Mouse (Mus musculus): ENCODE measurements around the gene Prkag2. TPM values are rescaled to one million over a fixed set of nuclear protein-coding genes. Genes with fewer than 3 reads are reported as not detected.

The Prkag2 gene
- polyA plus RNA-seq, 1 experiment from 2014 or later: 41.2 TPM

GRCm38 (mm10) chr5:24979312-24979967 lies 121.0 kb downstream of the Prkag2 start:
- Histone ChIP-seq H3K4me3 (ENCODE audit: low read depth, low read length) (no peak overlapping the region), H3K4me2 (ENCODE audit: low read depth, low read length) (no peak overlapping the region), H3K27me3 (ENCODE audit: control insufficient read depth, insufficient read depth, low read length) (no peaks in the 10 kb centered on the region), H3K4me1 (ENCODE audit: control insufficient read depth, insufficient read depth, low read length) (no peaks in the 10 kb centered on the region), H3K9ac (replicated peaks; ENCODE audit: low read length) (no peak overlapping the region), H3K36me3 (replicated peaks; ENCODE audit: control insufficient read depth, insufficient read depth, low read depth, low read length) (no peaks in the 10 kb centered on the region), H3K9me3 (replicated peaks; ENCODE audit: control insufficient read depth, low read length) (no peaks in the 10 kb centered on the region), H3K27ac (replicated peaks; ENCODE audit: low read depth, low read length) (no peak overlapping the region)
- 31% methylated on average over 4 of the region's 4 CpGs for WGBS
- no peak for DNase-seq (ENCODE audit: low spot score)
- no peak for ATAC-seq (replicated peaks; ENCODE audit: insufficient number of reproducible peaks, low FRiP score, low TSS enrichment, low read depth)

- Histone ChIP-seq H3K9ac (replicated peaks; ENCODE audit: low read length) (no peak overlapping the region), H3K4me3 (ENCODE audit: low read depth, low read length) (no peak overlapping the region), H3K4me1 (ENCODE audit: control insufficient read depth, insufficient read depth, low read length) (no peaks in the 10 kb centered on the region), H3K27ac (replicated peaks; ENCODE audit: low read depth, low read length) (no peak overlapping the region), H3K4me2 (ENCODE audit: low read depth, low read length) (no peak overlapping the region), H3K27me3 (ENCODE audit: control insufficient read depth, insufficient read depth, low read length) (no peaks in the 10 kb centered on the region), H3K9me3 (replicated peaks; ENCODE audit: control insufficient read depth, low read length) (no peaks in the 10 kb centered on the region), H3K36me3 (replicated peaks; ENCODE audit: control insufficient read depth, insufficient read depth, low read depth, low read length) (no peaks in the 10 kb centered on the region)
- WGBS: 67% methylated on average over 3 of the region's 3 CpGs
- ATAC-seq (replicated peaks; ENCODE audit: insufficient number of reproducible peaks, low FRiP score, low TSS enrichment, low read depth) (no peak), DNase-seq (ENCODE audit: low spot score) (no peak)
Measured at GRCm38 (mm10) chr5:24976907-24977306, 123.5 kb downstream of the Prkag2 start.

- Histone ChIP-seq H3K4me2 (ENCODE audit: low read depth, low read length) (no peak overlapping the region), H3K9me3 (replicated peaks; ENCODE audit: control insufficient read depth, low read length) (no peaks in the 10 kb centered on the region), H3K36me3 (replicated peaks; ENCODE audit: control insufficient read depth, insufficient read depth, low read depth, low read length) (no peaks in the 10 kb centered on the region), H3K9ac (replicated peaks; ENCODE audit: low read length) (no peak overlapping the region), H3K4me3 (ENCODE audit: low read depth, low read length) (no peak overlapping the region), H3K4me1 (ENCODE audit: control insufficient read depth, insufficient read depth, low read length) (no peaks in the 10 kb centered on the region), H3K27me3 (ENCODE audit: control insufficient read depth, insufficient read depth, low read length) (no peaks in the 10 kb centered on the region), H3K27ac (replicated peaks; ENCODE audit: low read depth, low read length) (no peak overlapping the region)
- 62% methylated on average over 12 of the region's 12 CpGs for WGBS
- no peak for ATAC-seq (replicated peaks; ENCODE audit: insufficient number of reproducible peaks, low FRiP score, low TSS enrichment, low read depth)
- no peak for DNase-seq (ENCODE audit: low spot score)
Measured at GRCm38 (mm10) chr5:24976236-24976635, 124.2 kb downstream of the Prkag2 start.

DNA sequence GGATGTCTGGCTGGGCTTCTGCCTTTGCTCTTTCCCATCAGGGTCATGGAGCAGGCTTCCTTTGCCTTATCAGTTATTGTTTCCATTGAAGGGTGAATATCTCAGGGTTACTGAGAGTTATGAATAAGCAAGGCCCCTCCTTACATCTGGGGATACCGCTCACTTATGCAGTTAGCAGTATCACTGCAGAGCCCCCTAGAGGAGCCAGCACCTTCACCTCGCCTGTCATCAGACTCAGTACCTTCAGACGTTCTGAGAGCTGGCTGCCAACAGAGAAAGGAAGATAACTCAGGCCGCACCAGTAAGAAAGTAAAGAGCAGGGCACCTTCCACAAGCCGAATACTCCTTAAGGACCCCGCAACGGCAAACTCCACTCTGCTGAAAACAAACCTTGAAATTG lies 125.3 kb downstream of the Prkag2 start:
- H3K27ac ChIP-seq (replicated peaks; ENCODE audit: low read depth, low read length): no peak overlapping the region
- no peak overlapping the region for H3K4me2 ChIP-seq (ENCODE audit: low read depth, low read length)
- H3K4me1 ChIP-seq (ENCODE audit: control insufficient read depth, insufficient read depth, low read length): no peaks in the 10 kb centered on the region
- H3K9me3 ChIP-seq (replicated peaks; ENCODE audit: control insufficient read depth, low read length): no peaks in the 10 kb centered on the region
- 73% methylated on average over 7 of the region's 7 CpGs for WGBS
- H3K9ac ChIP-seq (replicated peaks; ENCODE audit: low read length): no peak overlapping the region
- ATAC-seq (replicated peaks; ENCODE audit: insufficient number of reproducible peaks, low FRiP score, low TSS enrichment, low read depth): no peak
- H3K36me3 ChIP-seq (replicated peaks; ENCODE audit: control insufficient read depth, insufficient read depth, low read depth, low read length): no peaks in the 10 kb centered on the region
- no peaks in the 10 kb centered on the region for H3K27me3 ChIP-seq (ENCODE audit: control insufficient read depth, insufficient read depth, low read length)
- no peak overlapping the region for H3K4me3 ChIP-seq (ENCODE audit: low read depth, low read length)
- DNase-seq (ENCODE audit: low spot score): no peak

- Histone ChIP-seq H3K27me3 (ENCODE audit: control insufficient read depth, insufficient read depth, low read length) (no peaks in the 10 kb centered on the region), H3K9me3 (replicated peaks; ENCODE audit: control insufficient read depth, low read length) (no peaks in the 10 kb centered on the region), H3K9ac (replicated peaks; ENCODE audit: low read length) (no peak overlapping the region), H3K4me1 (ENCODE audit: control insufficient read depth, insufficient read depth, low read length) (no peaks in the 10 kb centered on the region), H3K36me3 (replicated peaks; ENCODE audit: control insufficient read depth, insufficient read depth, low read depth, low read length) (no peaks in the 10 kb centered on the region), H3K4me3 (ENCODE audit: low read depth, low read length) (no peak overlapping the region), H3K4me2 (ENCODE audit: low read depth, low read length) (no peak overlapping the region), H3K27ac (replicated peaks; ENCODE audit: low read depth, low read length) (no peak overlapping the region)
- WGBS: 72% methylated on average over 9 of the region's 9 CpGs
- DNase-seq (ENCODE audit: low spot score) (no peak), ATAC-seq (replicated peaks; ENCODE audit: insufficient number of reproducible peaks, low FRiP score, low TSS enrichment, low read depth) (no peak)
Measured at GRCm38 (mm10) chr5:24973672-24974225, 126.7 kb downstream of the Prkag2 start.

GRCm38 (mm10) chr5:24973228-24973627 lies 127.2 kb downstream of the Prkag2 start:
- Histone ChIP-seq H3K36me3 (replicated peaks; ENCODE audit: control insufficient read depth, insufficient read depth, low read depth, low read length) (no peaks in the 10 kb centered on the region), H3K27ac (replicated peaks; ENCODE audit: low read depth, low read length) (no peak overlapping the region), H3K9ac (replicated peaks; ENCODE audit: low read length) (no peak overlapping the region), H3K27me3 (ENCODE audit: control insufficient read depth, insufficient read depth, low read length) (no peaks in the 10 kb centered on the region), H3K4me3 (ENCODE audit: low read depth, low read length) (no peak overlapping the region), H3K4me2 (ENCODE audit: low read depth, low read length) (no peak overlapping the region), H3K4me1 (ENCODE audit: control insufficient read depth, insufficient read depth, low read length) (no peaks in the 10 kb centered on the region), H3K9me3 (replicated peaks; ENCODE audit: control insufficient read depth, low read length) (no peaks in the 10 kb centered on the region)
- DNase-seq (ENCODE audit: low spot score) (no peak), ATAC-seq (replicated peaks; ENCODE audit: insufficient number of reproducible peaks, low FRiP score, low TSS enrichment, low read depth) (no peak)
- WGBS: 65% methylated on average over 13 of the region's 13 CpGs

DNA sequence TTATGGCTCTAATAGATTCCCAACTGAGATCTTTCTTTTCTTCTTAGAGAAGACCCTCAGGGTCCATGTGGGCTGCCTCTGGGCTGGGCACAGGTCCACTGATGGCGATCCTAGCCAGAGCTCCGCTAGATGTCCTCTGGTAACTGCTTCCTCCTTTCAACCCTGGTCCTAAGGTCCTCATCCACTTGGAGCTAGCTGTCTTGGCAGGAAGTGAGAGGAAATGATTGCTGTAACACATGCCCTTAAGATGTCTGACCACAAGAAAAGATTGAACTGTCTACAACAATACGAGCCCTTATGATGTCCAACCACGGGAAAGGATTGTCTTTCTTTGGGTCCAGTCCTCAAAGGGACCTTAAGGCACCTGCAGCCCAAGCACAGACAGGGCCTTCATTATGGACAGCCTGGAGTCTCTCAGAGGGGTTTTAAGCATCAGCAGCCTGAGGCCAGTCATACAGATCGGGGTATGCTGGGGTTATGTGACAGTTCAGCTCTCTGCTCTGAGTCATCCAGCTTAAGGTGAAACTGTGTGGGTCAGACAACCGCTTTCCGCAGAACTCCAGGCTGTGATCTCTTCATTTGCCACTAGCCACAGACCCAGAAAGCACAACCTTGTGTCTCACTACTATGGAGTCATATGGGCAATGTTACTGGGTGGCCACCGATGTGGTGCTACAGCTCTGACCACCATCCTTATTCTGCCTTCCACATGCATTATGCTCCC lies 129.7 kb downstream of the Prkag2 start:
- Histone ChIP-seq H3K27ac (replicated peaks; ENCODE audit: low read depth, low read length) (no peak overlapping the region), H3K4me3 (ENCODE audit: low read depth, low read length) (no peak overlapping the region), H3K9me3 (replicated peaks; ENCODE audit: control insufficient read depth, low read length) (no peaks in the 10 kb centered on the region), H3K36me3 (replicated peaks; ENCODE audit: control insufficient read depth, insufficient read depth, low read depth, low read length) (no peaks in the 10 kb centered on the region), H3K9ac (replicated peaks; ENCODE audit: low read length) (no peak overlapping the region), H3K4me1 (ENCODE audit: control insufficient read depth, insufficient read depth, low read length) (no peaks in the 10 kb centered on the region), H3K4me2 (ENCODE audit: low read depth, low read length) (no peak overlapping the region), H3K27me3 (ENCODE audit: control insufficient read depth, insufficient read depth, low read length) (no peaks in the 10 kb centered on the region)
- WGBS: 92% methylated on average over 8 of the region's 8 CpGs
- no peak for DNase-seq (ENCODE audit: low spot score)
- ATAC-seq (replicated peaks; ENCODE audit: insufficient number of reproducible peaks, low FRiP score, low TSS enrichment, low read depth): no peak

- H3K27me3 ChIP-seq (ENCODE audit: control insufficient read depth, insufficient read depth, low read length): no peaks in the 10 kb centered on the region
- no peaks in the 10 kb centered on the region for H3K36me3 ChIP-seq (replicated peaks; ENCODE audit: control insufficient read depth, insufficient read depth, low read depth, low read length)
- 65% methylated on average over 11 of the region's 11 CpGs for whole genome bisulfite sequencing
- ATAC-seq (replicated peaks; ENCODE audit: insufficient number of reproducible peaks, low FRiP score, low TSS enrichment, low read depth) (no peak), DNase-seq (ENCODE audit: low spot score) (no peak)
- H3K27ac ChIP-seq (replicated peaks; ENCODE audit: low read depth, low read length): no peak overlapping the region
- no peaks in the 10 kb centered on the region for H3K4me1 ChIP-seq (ENCODE audit: control insufficient read depth, insufficient read depth, low read length)
- no peaks in the 10 kb centered on the region for H3K9me3 ChIP-seq (replicated peaks; ENCODE audit: control insufficient read depth, low read length)
- H3K9ac ChIP-seq (replicated peaks; ENCODE audit: low read length): no peak overlapping the region
- H3K4me2 ChIP-seq (ENCODE audit: low read depth, low read length): no peak overlapping the region
- no peak overlapping the region for H3K4me3 ChIP-seq (ENCODE audit: low read depth, low read length)
Measured at GRCm38 (mm10) chr5:24969241-24969880, 131.1 kb downstream of the Prkag2 start.

Measured in embryonic facial prominence, embryonic 11.5 days (tissue).